Mouse (Mus musculus): ENCODE data around the gene Ttll5.
A peak's percentile ranks its signal among the peaks of the same experiment; 100 is the strongest.

Ttll5 gene

DNA sequence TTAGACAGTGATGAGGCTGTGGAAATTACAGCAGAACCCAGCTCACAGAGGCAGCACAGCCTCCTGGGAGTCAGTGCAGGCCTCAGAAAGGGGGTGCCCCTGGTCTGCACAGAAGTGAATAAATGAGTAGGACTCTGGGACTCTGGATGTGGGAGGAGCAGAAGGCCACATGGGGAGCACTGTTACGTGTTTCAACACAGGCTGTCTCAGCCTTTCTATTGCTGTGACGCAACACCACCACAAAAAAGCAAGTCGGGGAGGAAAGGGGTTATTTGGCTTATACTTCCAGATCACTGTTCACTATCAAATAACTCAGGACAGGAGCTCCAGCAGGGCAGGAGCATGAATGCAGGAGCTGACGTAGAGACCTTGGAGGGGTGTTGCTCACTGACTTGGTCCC is 271.3 kb downstream of the Ttll5 start:
- DNase-seq (ENCODE audit: low read depth, low spot score): no peak

DNA sequence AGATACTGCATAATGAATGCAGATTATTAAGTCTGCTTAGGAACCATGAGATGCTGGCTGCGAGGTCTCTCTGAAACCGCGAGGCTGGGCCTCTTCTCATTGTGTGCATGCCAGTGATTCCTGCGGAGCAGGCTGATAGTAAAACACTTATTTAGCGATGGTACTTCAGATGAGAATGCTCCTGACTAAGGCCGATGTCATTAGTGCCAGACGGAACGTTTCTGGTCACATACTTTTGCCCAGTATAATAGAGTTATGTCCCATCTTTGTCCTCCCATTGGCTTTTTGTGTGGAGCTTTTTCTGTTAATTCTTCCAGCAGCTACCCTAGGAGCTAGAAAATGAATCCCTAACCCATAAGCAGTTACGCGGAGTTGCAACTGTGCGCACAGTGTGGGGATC is 273.3 kb downstream of the Ttll5 start:
- DNase-seq (ENCODE audit: low read depth, low spot score): no peak

DNA sequence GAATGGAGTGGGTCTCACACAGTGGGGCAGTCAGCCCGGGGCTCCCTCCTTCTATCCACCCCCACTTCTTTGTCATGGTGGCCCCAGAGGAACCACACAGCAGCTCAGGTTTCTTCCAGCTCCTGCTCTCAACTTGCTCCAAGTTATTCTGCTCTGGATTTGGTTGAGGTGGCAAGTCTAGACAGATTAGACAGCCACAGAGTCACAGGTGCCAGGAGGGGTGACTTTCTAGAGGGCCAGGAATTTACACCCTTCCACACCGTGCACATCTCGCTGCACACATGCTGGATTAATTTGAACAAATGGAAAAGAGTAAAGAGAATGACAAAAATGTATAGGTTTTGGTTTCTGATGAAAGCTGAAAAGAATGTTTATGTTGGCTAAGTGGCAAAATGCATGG is 276.3 kb downstream of the Ttll5 start:
- DNase-seq (ENCODE audit: low read depth, low spot score): no peak

DNA sequence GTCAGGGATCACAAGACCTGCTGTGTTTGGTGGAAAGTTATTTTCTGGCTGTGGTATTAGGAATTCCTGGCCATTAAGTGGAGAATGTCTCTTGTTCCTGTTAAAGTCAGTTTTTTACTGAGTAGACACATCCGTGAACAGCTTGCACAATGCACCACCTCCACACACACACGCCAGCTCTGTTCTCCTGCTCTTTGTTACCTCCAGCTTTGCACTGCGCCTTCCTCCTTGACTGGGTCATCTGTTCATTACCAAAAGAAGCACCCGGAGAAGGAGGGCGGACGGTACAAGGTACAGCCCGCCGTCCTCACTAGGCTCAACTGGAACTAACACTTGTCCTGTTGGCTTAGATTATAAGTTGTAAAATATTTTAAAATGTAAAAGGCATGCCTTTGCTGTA is 278.2 kb downstream of the Ttll5 start:
- no peak for DNase-seq (ENCODE audit: low read depth, low spot score)

DNA sequence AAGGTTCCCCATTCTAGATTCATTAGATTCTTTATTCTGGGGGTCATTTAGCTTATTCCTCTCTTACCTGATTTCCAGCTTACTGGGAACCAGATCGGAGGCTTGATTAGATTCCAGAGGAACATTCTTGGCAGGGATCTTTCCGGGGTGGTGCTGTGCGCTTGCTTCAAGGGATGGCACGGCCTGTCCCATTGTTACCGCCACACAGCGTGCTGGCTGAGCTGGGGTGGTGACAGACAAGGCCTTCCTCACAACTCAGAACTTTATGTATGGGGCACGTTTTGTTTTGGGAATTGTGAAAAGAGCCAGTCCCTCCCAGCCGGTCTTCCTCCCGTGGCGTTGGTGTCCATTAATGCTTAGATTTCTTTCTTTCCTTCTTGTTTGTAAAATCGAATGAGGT is 278.9 kb downstream of the Ttll5 start:
- no peak for DNase-seq (ENCODE audit: low read depth, low spot score)

DNA sequence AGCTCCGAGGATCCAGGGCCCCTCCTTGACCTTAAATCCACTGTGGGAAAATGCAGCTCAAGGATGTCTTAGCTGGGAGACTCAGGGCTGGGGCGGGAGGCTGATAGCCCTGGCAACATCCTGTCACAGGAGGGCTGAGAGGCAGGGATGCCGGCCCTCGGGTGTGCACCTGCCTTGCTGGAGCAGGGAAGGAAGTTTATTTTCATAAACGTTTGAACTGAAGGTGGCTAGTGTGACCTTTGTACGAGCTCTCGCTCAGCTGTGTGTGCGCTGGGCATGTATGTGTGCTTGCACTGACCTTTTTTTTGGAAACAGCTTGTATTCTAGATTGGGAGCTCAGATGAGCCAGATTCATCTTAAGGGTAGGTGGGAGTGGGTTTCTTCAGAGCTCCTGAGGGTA is 279.4 kb downstream of the Ttll5 start:
- no peak for DNase-seq (ENCODE audit: low read depth, low spot score)

DNA sequence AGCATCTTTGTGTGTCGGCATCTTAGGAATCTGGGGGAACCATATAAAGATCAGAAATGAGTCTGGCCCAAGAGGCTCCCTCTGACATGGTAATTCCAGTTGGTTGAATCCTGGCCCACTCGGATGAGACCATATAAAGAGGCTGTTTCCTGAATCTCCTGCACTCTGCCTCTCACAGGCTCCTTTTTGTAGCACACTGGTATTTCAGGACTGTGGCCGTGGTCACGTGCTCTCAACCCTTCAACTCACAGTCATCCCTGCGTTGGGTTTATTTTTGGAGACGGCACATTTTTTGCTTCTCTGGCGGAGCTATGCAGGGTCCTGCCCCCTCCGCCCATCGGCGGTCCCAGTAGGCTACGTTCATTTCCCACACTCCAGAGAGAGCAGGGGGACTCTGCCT is 279.8 kb downstream of the Ttll5 start:
- DNase-seq (ENCODE audit: low read depth, low spot score): no peak

DNA sequence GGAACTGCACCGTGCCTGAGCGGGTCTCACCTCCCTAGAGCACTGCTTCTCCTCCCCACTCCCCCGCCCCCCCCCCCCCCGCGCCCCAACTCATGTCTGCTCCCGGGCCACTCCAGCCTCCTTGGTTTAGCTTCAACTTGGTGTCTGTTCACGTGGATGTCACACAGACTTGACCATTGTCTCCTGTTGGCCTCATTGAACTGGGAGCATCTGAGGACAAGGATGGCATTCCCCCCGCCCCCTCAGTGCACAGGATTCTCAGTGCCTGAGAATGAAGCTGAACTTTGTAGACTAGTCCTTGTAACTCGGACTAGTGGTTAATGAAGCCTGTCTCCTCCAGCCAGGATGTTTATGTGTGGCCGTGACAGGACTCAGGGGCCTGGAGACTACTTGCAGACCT is 281.1 kb downstream of the Ttll5 start:
- no peak for DNase-seq (ENCODE audit: low read depth, low spot score)

DNA sequence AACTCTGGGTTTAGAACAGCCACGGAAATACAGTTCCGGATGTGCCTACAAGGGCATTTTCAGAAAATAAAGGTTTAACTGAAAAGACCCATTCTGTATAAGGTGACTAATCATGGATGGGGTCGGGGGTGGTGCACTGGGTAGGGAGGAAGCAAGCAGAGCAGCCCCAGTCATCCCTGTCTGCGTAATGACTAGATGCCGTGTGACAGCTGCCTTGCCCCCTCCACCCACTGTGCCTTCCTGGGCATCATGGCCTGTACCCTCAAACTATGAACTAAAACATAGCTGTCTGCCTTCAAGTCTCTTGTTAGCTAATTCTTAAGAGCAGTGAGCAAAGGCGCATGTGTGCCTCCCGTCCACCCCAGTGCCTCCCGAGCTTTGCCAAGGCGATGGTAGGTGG is 281.6 kb downstream of the Ttll5 start:
- no peak for DNase-seq (ENCODE audit: low read depth, low spot score)

DNA sequence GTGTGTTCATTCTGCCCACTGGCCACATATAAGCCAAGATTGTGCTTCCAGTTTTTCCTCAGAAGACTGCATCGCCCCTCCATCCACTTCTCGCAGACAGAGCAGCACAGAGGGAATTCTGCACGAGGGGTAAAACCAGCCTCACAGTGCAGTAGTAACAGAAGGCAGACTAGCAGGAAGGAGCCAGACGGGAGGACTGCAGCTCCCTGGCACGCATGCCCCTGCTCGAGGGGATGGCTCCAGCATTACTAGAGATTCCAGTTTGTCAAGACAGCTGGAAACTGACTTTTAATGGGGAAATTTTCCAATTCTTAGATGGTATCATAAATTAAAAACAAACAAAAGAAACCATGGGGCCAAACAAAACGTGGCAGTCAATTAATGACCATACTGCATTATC is 283.2 kb downstream of the Ttll5 start:
- DNase-seq (ENCODE audit: low read depth, low spot score): no peak

DNA sequence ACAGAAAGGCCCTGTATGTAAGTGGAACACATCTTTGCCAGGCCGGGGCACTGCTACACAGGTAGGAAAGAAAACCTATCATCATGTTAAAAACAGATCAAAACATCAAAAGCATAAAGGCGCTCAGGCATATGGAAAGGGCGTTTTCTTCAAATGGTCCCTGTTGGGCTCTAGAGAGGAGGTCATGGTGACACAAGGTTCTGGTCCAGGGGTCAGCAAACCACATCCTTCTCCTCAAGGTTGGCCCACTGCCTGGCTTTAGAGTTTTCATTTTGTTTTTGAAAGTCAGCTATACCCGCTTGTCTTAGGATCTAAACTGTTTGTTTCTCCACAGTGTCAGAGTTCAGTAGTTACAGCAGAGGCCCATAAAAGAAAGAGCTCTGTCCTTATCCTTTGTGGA is 285.1 kb downstream of the Ttll5 start:
- no peak for DNase-seq (ENCODE audit: low read depth, low spot score)

DNA sequence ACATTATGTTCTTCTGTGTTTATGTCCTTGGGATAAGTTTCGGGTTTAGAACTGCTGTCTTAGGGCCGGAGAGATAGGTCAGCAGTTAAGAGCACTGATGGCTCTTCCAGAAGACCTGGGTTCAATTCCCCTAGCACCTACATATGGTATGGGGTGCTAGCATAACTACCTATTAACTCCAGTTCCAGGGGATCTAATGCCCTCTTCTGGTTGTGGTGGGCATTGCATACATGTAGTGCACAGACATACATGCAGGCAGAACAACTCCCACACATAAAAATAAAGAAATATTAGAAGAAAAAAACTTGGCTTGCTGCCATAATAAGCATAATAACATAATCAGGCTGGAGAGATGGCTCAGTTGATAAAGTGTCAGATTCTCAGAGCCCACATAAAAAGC is 286.2 kb downstream of the Ttll5 start:
- peak; percentile 42 for DNase-seq (ENCODE audit: low read depth, low spot score)

All from ES-CJ7 (cell line).